Mouse (Mus musculus) brain, embryonic 14.5 days (tissue): ENCODE measurements around the gene Xpnpep1.

Source experiments
- CTCF ChIP-seq: fragments of 200-500 bp; IDR thresholded peaks from 2 replicates; pipeline ENCODE4 v1.5.1; 2012; ENCODE audit warnings: inconsistent platforms, mild to moderate bottlenecking, moderate library complexity, borderline replicate concordance; ENCODE audit not compliant: insufficient read depth, insufficient read length; ENCODE audit errors: extremely low read depth
- POLR2A ChIP-seq: fragments of 200-500 bp; IDR thresholded peaks from 2 replicates; pipeline ENCODE4 v1.6.1; 2012; ENCODE audit warnings: mild to moderate bottlenecking, inconsistent platforms, borderline replicate concordance; ENCODE audit not compliant: poor library complexity, insufficient read depth, insufficient read length, severe bottlenecking; ENCODE audit errors: extremely low read depth

DNA sequence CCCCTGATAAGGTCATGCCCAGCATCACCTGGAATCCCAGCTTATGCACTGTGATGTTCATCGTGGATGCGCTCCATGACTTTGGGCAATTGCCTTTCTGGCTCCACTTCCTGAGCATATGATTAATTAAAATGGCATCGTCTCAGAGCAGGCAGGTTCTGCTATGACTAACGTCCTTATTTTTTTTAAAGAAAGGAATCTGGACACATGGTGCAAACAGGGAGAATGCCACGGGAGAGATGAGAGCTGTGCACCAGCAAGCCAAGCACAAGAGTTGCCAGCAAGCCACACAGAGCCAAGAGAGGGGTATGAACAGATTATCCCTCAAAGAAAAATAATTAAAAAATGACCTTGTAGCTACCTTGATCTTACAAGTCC lies 1.1 kb upstream of the Xpnpep1 start:
- no peak for TF ChIP-seq POLR2A
- TF ChIP-seq CTCF: no peak
